Mouse (Mus musculus) small intestine, adult 2 months (tissue): ENCODE results near the gene Akr1b10. TPM values are rescaled to one million over a fixed set of nuclear protein-coding genes. Genes with fewer than 3 reads are reported as not detected.

Experiments
- H3K27ac ChIP-seq: fragments of 200-500 bp; 2 replicates; pipeline ENCODE4 v1.5.1; 2012; ENCODE audit warnings: low read depth, low read length, control low read depth, inconsistent platforms; ENCODE audit not compliant: insufficient read depth
- H3K27me3 ChIP-seq: fragments of 200-500 bp; 2 replicates; pipeline ENCODE4 v1.6.1; 2012; ENCODE audit warnings: mild to moderate bottlenecking, moderate library complexity, low read length, inconsistent platforms; ENCODE audit not compliant: control insufficient read depth, insufficient read depth
- H3K36me3 ChIP-seq: fragments of 200-500 bp; 2 replicates; pipeline ENCODE4 v1.6.1; 2012; ENCODE audit warnings: mild to moderate bottlenecking, low read length, control low read depth, inconsistent platforms; ENCODE audit not compliant: control insufficient read depth, insufficient read depth
- H3K4me1 ChIP-seq: fragments of 200-500 bp; 2 replicates; pipeline ENCODE4 v1.6.1; 2012; ENCODE audit warnings: low read length, inconsistent platforms, mixed read lengths; ENCODE audit not compliant: control insufficient read depth, insufficient read depth, insufficient read length
- H3K4me3 ChIP-seq: fragments of 200-500 bp; 2 replicates; pipeline ENCODE4 v1.5.1; 2012; ENCODE audit warnings: low read depth, mild to moderate bottlenecking, control low read depth, inconsistent platforms, low read length, moderate library complexity
- CTCF ChIP-seq: fragments of 200-500 bp; IDR thresholded peaks from 2 replicates; pipeline ENCODE4 v1.5.1; 2012; ENCODE audit warnings: low read depth, mild to moderate bottlenecking, control low read depth, inconsistent platforms, low read length, moderate library complexity, mixed read lengths; ENCODE audit not compliant: insufficient replicate concordance, insufficient read length; ENCODE audit errors: extremely low read depth
- POLR2A ChIP-seq: fragments of 200-500 bp; IDR thresholded peaks from 2 replicates; pipeline ENCODE4 v1.6.1; 2012; ENCODE audit warnings: low read depth, mild to moderate bottlenecking, control low read depth, inconsistent platforms, low read length, moderate library complexity
- WGBS: fragments of 180-500 bp; shearing (Covaris S2); methylation state at CpG from one replicate; pipeline ENCODE4 v1.1.7; 2018; 5-methylcytosine and 5-hydroxymethylcytosine counted together
- polyA plus RNA-seq: library from polyadenylated mRNA; depleted of rRNA; stranded (reverse); fragments of >200 nt; gene quantifications from 2 replicates; pipeline ENCODE4 v1.2.3, GENCODE M21; 2012

The Akr1b10 gene
- polyA plus RNA-seq, 1 experiment: 5.8 TPM

GRCm38 (mm10) chr6:34383401-34383800 is 617 bp upstream of the Akr1b10 start:
- no peak overlapping the region for H3K4me3 ChIP-seq
- no peak for TF ChIP-seq POLR2A
- no peak for TF ChIP-seq CTCF
- H3K27me3 ChIP-seq: no peaks in the 10 kb centered on the region
- H3K27ac ChIP-seq: no peak overlapping the region
- WGBS: 48% methylated on average over 8 of the region's 8 CpGs
- H3K36me3 ChIP-seq: no peaks in the 10 kb centered on the region; the same call in 1 of the 2 replicates
- no peaks in the 10 kb centered on the region; the same call in none of the 2 replicates for H3K4me1 ChIP-seq

GRCm38 (mm10) chr6:34384701-34385370 is 818 bp downstream of the Akr1b10 start:
- Histone ChIP-seq H3K4me3 (peak overlapping the region; percentile 96), H3K4me1 (no peaks in the 10 kb centered on the region; the same call in none of the 2 replicates), H3K27me3 (no peaks in the 10 kb centered on the region), H3K27ac (peak overlapping the region; percentile 92), H3K36me3 (peaks cover 4% of the 10 kb centered on the region)
- TF ChIP-seq CTCF (no peak), POLR2A (no peak)
- 4% methylated on average over 13 of the region's 13 CpGs for WGBS

GRCm38 (mm10) chr6:34388420-34389156 is 4.6 kb downstream of the Akr1b10 start:
- WGBS: 78% methylated on average over 4 of the region's 4 CpGs
- Histone ChIP-seq H3K27ac (no peak overlapping the region), H3K36me3 (peaks cover 15% of the 10 kb centered on the region), H3K4me3 (no peak overlapping the region), H3K27me3 (no peaks in the 10 kb centered on the region), H3K4me1 (no peaks in the 10 kb centered on the region; the same call in none of the 2 replicates)
- TF ChIP-seq POLR2A (no peak), CTCF (no peak)

- Histone ChIP-seq H3K27ac (no peak overlapping the region), H3K4me1 (0 out of 2 replicates have a peak, but pooled peaks cover 2% of the 10 kb centered on the region), H3K27me3 (no peaks in the 10 kb centered on the region), H3K36me3 (peaks cover 10% of the 10 kb centered on the region), H3K4me3 (no peak overlapping the region)
- TF ChIP-seq CTCF (no peak), POLR2A (no peak)
- WGBS: 75% methylated on average over 5 of the region's 5 CpGs
These were observed 11.9 kb downstream of the Akr1b10 start for GRCm38 (mm10) chr6:34395897-34396296.

GRCm38 (mm10) chr6:34398431-34398830 is 14.4 kb downstream of the Akr1b10 start:
- Histone ChIP-seq H3K27ac (no peak overlapping the region), H3K36me3 (peaks cover 5% of the 10 kb centered on the region; the same call in 1 of the 2 replicates), H3K4me1 (peaks cover 4% of the 10 kb centered on the region; the same call in 1 of the 2 replicates), H3K27me3 (no peaks in the 10 kb centered on the region), H3K4me3 (no peak overlapping the region)
- WGBS: 88% methylated on average over 6 of the region's 6 CpGs
- TF ChIP-seq POLR2A: no peak

- Histone ChIP-seq H3K36me3 (peaks cover 5% of the 10 kb centered on the region; the same call in 1 of the 2 replicates), H3K4me1 (peaks cover 4% of the 10 kb centered on the region; the same call in 1 of the 2 replicates), H3K27me3 (no peaks in the 10 kb centered on the region), H3K27ac (no peak overlapping the region), H3K4me3 (no peak overlapping the region)
- WGBS: 89% methylated on average over 13 of the region's 13 CpGs
- no peak for TF ChIP-seq CTCF
- no peak for TF ChIP-seq POLR2A
These were observed 15.7 kb downstream of the Akr1b10 start for GRCm38 (mm10) chr6:34399606-34400220.

GRCm38 (mm10) chr6:34400696-34401095 is 16.7 kb downstream of the Akr1b10 start:
- Histone ChIP-seq H3K4me3 (no peak overlapping the region), H3K27me3 (no peaks in the 10 kb centered on the region), H3K4me1 (peaks cover 4% of the 10 kb centered on the region; the same call in 1 of the 2 replicates), H3K27ac (no peak overlapping the region), H3K36me3 (peaks cover 5% of the 10 kb centered on the region; the same call in 1 of the 2 replicates)
- 86% methylated on average over 2 of the region's 2 CpGs for WGBS
- TF ChIP-seq CTCF (no peak), POLR2A (no peak)
